Mouse (Mus musculus) heart, adult 2 months (tissue): ENCODE results near the gene Kat6b.

ENCODE experiments used
- CTCF ChIP-seq: fragments of 200-600 bp; IDR thresholded peaks from 2 replicates; pipeline ENCODE4 v1.8.1; 2022; ENCODE audit warnings: antibody characterized with exemption, mild to moderate bottlenecking, moderate library complexity
- EP300 ChIP-seq: fragments of 200-500 bp; IDR thresholded peaks from 2 replicates; pipeline ENCODE4 v1.6.1; 2011; ENCODE audit warnings: low read depth, low read length, control low read depth; ENCODE audit not compliant: insufficient read depth
- POLR2A ChIP-seq: fragments of 200-500 bp; IDR thresholded peaks from 2 replicates; pipeline ENCODE4 v1.6.1; 2011; ENCODE audit warnings: mild to moderate bottlenecking, low read depth, low read length, control low read depth; ENCODE audit not compliant: insufficient read depth

GRCm38 (mm10) chr14:21484693-21485092, 3.5 kb downstream of the Kat6b start:
- TF ChIP-seq EP300: no peak
- TF ChIP-seq CTCF: no peak
- TF ChIP-seq POLR2A: no peak
